Mouse (Mus musculus) intestine, embryonic 16.5 days (tissue): Measurements from ENCODE around the gene Acvrl1. TPM values are rescaled to one million over a fixed set of nuclear protein-coding genes. Genes with fewer than 3 reads are reported as not detected.

Experiments used
- ATAC-seq: fragments of 200-750 bp; cut with Nextera tagmentation; 2 replicates; pipeline ENCODE4 v1.8.0; 2017; ENCODE audit warnings: moderate TSS enrichment, moderate library complexity
- H3K27ac ChIP-seq: fragments of 300-500 bp; sonication (generic); 2 replicates; pipeline ENCODE4 v1.5.1; 2014; ENCODE audit warnings: mild to moderate bottlenecking, low read length
- H3K27me3 ChIP-seq: fragments of 300-500 bp; sonication (generic); replicated peaks from 2 replicates; pipeline ENCODE4 v1.6.1; 2014; ENCODE audit warnings: low read length, control low read depth, mixed read lengths; ENCODE audit not compliant: control insufficient read depth, insufficient read depth
- H3K36me3 ChIP-seq: fragments of 300-500 bp; sonication (generic); 2 replicates; pipeline ENCODE4 v1.6.1; 2014; ENCODE audit warnings: low read length, control low read depth; ENCODE audit not compliant: control insufficient read depth, insufficient read depth
- H3K4me1 ChIP-seq: fragments of 300-500 bp; sonication (generic); 2 replicates; pipeline ENCODE4 v1.6.1; 2014; ENCODE audit warnings: low read length, control low read depth, mixed read lengths; ENCODE audit not compliant: control insufficient read depth, insufficient read depth
- H3K4me2 ChIP-seq: fragments of 300-500 bp; sonication (generic); 2 replicates; pipeline ENCODE4 v1.6.1; 2014; ENCODE audit warnings: low read depth, low read length, control low read depth
- H3K4me3 ChIP-seq: fragments of 300-500 bp; sonication (generic); 2 replicates; pipeline ENCODE4 v1.5.1; 2014; ENCODE audit warnings: mild to moderate bottlenecking, low read length
- H3K9ac ChIP-seq: fragments of 300-500 bp; sonication (generic); 2 replicates; pipeline ENCODE4 v1.6.1; 2014; ENCODE audit warnings: low read depth, low read length
- H3K9me3 ChIP-seq: fragments of 300-500 bp; sonication (generic); 2 replicates; pipeline ENCODE4 v1.6.1; 2016; ENCODE audit warnings: low read length, control low read depth; ENCODE audit not compliant: control insufficient read depth
- WGBS: fragments of 180-500 bp; shearing (Covaris S2); extraction: QIAGEN DNeasy Blood & Tissue Kit; methylation state at CpG from one replicate; pipeline ENCODE4 v1.1.7; 2014; 5-methylcytosine and 5-hydroxymethylcytosine counted together
- polyA plus RNA-seq: library from polyadenylated mRNA; unstranded; fragments of >200 nt; fragmentation: Nextera tagmentation; extraction: Ambion mirVana; gene quantifications from 2 replicates; pipeline ENCODE4 v1.2.1, GENCODE M21; 2015

The Acvrl1 gene
- polyA plus RNA-seq, 1 experiment from 2014 or later = 31.9 TPM

GRCm38 (mm10) chr15:101121411-101122289, 6.7 kb upstream of the Acvrl1 start:
- Histone ChIP-seq H3K4me1 (peaks cover 14% of the 10 kb centered on the region), H3K4me2 (no peak overlapping the region), H3K27ac (no peak overlapping the region), H3K27me3 (no peaks in the 10 kb centered on the region), H3K9me3 (no peaks in the 10 kb centered on the region), H3K9ac (no peak overlapping the region), H3K4me3 (no peak overlapping the region), H3K36me3 (no peaks in the 10 kb centered on the region)
- ATAC-seq = no peak
- WGBS = 78% methylated on average over 9 of the region's 9 CpGs

DNA sequence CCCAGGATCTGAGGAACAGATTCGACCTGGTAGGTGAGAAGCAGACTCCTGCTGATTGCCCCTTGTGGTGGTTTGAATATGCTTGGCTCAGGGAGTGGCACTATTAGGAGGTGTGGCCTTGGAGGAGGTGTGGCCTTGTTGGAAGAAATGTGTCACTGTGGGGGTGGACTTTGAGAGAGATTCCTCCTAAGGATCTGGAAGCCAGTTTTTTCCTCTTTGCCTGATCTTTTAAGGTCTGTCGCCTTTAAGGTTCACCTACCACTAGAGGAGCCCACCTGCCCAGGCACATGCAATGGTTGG, 6.1 kb upstream of the Acvrl1 start:
- Histone ChIP-seq H3K4me1 (peaks cover 18% of the 10 kb centered on the region), H3K9ac (no peak overlapping the region), H3K36me3 (no peaks in the 10 kb centered on the region), H3K9me3 (no peaks in the 10 kb centered on the region), H3K27me3 (no peaks in the 10 kb centered on the region), H3K4me2 (no peak overlapping the region), H3K4me3 (no peak overlapping the region), H3K27ac (no peak overlapping the region)
- peak; percentile 34; the same call in 1 of the 2 replicates for ATAC-seq
- WGBS = 27% methylated on average over 2 of the region's 2 CpGs

- H3K27me3 ChIP-seq = no peaks in the 10 kb centered on the region
- 52% methylated on average over 4 of the region's 4 CpGs for WGBS
- no peak overlapping the region for H3K4me2 ChIP-seq
- peaks cover 19% of the 10 kb centered on the region for H3K4me1 ChIP-seq
- peak overlapping the region; percentile 39; the same call in 1 of the 2 replicates for H3K27ac ChIP-seq
- H3K9me3 ChIP-seq = no peaks in the 10 kb centered on the region
- H3K36me3 ChIP-seq = no peaks in the 10 kb centered on the region
- no peak for ATAC-seq
- H3K9ac ChIP-seq = no peak overlapping the region
- H3K4me3 ChIP-seq = no peak overlapping the region
These were observed 5.1 kb upstream of the Acvrl1 start for GRCm38 (mm10) chr15:101123202-101123601.

GRCm38 (mm10) chr15:101125561-101125960, 2.8 kb upstream of the Acvrl1 start:
- no peak overlapping the region for H3K9ac ChIP-seq
- H3K27ac ChIP-seq = no peak overlapping the region
- H3K27me3 ChIP-seq = no peaks in the 10 kb centered on the region
- WGBS = 88% methylated on average over 6 of the region's 6 CpGs
- no peak overlapping the region for H3K4me3 ChIP-seq
- peaks cover 24% of the 10 kb centered on the region for H3K4me1 ChIP-seq
- H3K36me3 ChIP-seq = no peaks in the 10 kb centered on the region
- no peak for ATAC-seq
- H3K9me3 ChIP-seq = no peaks in the 10 kb centered on the region
- H3K4me2 ChIP-seq = no peak overlapping the region

GRCm38 (mm10) chr15:101126876-101127544, 1.3 kb upstream of the Acvrl1 start:
- no peaks in the 10 kb centered on the region for H3K9me3 ChIP-seq

DNA sequence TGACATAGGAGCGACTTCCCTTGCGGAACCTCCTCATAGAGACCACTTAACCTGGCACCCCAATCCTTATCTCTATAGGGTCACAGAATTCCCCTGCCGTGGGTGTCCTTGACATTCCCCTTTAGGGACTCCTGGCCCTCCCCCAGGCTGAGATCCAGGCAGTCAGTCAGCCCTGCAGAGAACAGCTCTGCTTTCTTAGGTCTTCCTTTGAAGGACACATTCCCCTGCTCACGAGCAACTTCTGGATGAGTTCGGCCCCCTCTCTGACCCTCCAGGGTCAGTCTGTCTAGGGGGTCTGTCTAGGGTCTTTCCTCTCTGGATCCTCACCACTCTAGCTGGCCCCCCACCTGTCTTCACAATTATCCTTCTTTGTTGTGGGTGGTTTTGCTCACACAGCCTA, 1.1 kb downstream of the Acvrl1 start:
- no peaks in the 10 kb centered on the region for H3K36me3 ChIP-seq
- H3K27me3 ChIP-seq = no peaks in the 10 kb centered on the region
- peak overlapping the region; percentile 88 for H3K4me2 ChIP-seq
- peak overlapping the region; percentile 59 for H3K4me3 ChIP-seq
- WGBS = 30% methylated on average over 5 of the region's 5 CpGs
- peak overlapping the region; percentile 76; the same call in 1 of the 2 replicates for H3K27ac ChIP-seq
- H3K9me3 ChIP-seq = no peaks in the 10 kb centered on the region
- peak overlapping the region; percentile 86 for H3K9ac ChIP-seq
- ATAC-seq = no peak
- H3K4me1 ChIP-seq = peaks cover 44% of the 10 kb centered on the region

More at GRCm38 (mm10) chr15:101126876-101127544, 1.3 kb upstream of the Acvrl1 start:
- Histone ChIP-seq H3K4me2 (no peak overlapping the region), H3K27me3 (no peaks in the 10 kb centered on the region), H3K4me1 (peaks cover 32% of the 10 kb centered on the region), H3K4me3 (no peak overlapping the region), H3K27ac (peak overlapping the region; percentile 55), H3K36me3 (no peaks in the 10 kb centered on the region), H3K9ac (no peak overlapping the region)
- WGBS = 67% methylated on average over 12 of the region's 12 CpGs
- peak; percentile 53 for ATAC-seq

DNA sequence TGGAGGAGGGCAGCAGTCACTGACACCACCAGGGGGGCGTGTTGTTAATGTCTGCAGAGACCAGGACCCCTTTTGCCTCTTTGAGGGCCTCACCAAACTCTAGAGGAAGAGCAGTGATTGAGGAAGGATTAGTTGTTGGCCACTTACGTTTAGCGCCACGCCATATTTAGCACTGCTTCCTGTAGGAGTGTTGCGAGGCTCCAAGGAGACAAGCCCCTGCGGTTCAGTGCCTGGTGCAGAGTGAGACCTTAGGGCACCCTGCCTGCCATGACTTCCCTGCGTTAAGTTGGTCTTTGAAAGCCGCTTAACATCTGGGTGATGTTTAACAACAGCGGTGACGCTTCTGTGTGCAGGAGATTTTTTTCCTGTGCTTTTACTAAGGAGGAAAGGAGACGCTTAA, 3.2 kb downstream of the Acvrl1 start:
- H3K4me3 ChIP-seq = no peak overlapping the region
- no peak overlapping the region for H3K9ac ChIP-seq
- ATAC-seq = no peak
- peaks cover 46% of the 10 kb centered on the region for H3K4me1 ChIP-seq
- WGBS = 27% methylated on average over 11 of the region's 11 CpGs
- 0 out of 2 replicates have a peak overlapping the region, but pooled peaks have one; percentile 34 for H3K27ac ChIP-seq
- H3K27me3 ChIP-seq = no peaks in the 10 kb centered on the region
- no peaks in the 10 kb centered on the region for H3K9me3 ChIP-seq
- H3K36me3 ChIP-seq = no peaks in the 10 kb centered on the region
- peak overlapping the region; percentile 23; the same call in 1 of the 2 replicates for H3K4me2 ChIP-seq

DNA sequence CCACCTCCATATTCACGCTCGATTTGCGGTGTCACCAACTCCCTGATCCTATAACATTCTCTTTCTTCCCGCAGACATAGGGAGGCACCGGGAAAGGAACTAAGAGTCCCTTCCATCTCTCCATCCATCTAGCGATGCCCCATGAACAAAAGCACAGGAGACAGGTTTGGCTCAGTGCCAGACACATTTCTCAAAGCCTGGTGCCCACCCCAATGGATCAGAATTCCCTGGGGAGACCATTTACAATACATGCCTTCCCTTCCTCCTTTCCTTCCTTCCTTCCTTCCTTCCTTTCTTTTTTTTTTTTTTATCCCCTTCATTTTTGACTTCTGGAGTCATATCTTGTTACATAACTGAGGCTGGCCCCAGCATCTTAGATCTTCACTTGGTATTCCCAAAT, 3.7 kb downstream of the Acvrl1 start:
- H3K9ac ChIP-seq = no peak overlapping the region
- no peak for ATAC-seq
- 57% methylated on average over 6 of the region's 6 CpGs for WGBS

DNA sequence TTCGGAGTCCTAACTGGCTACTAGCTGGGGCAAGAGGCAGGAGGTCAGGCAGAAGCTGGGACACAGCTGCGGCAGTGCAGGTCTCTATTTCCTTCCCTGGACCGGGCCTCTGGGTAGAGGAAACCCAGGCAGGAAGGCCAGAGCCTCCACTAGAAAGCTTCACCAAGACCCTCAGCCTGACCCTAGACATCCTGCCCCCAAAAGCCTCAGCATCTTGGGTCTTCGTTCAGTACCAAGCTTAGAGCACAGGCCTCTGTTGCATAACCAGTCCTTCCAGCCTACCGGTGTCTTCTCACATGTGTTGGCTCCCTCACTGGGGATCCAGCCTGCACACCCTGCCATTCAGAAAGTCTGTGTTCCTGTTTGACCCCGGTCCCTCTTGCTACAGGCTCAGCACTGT, 4.4 kb downstream of the Acvrl1 start:
- Histone ChIP-seq H3K9me3 (no peaks in the 10 kb centered on the region), H3K27ac (peak overlapping the region; percentile 89), H3K9ac (no peak overlapping the region), H3K4me2 (no peak overlapping the region), H3K36me3 (peaks cover 5% of the 10 kb centered on the region), H3K4me1 (peaks cover 46% of the 10 kb centered on the region), H3K27me3 (no peaks in the 10 kb centered on the region), H3K4me3 (no peak overlapping the region)
- 80% methylated on average over 6 of the region's 6 CpGs for WGBS
- no peak for ATAC-seq

More for the DNA sequence above, 3.7 kb downstream of the Acvrl1 start:
- peaks cover 45% of the 10 kb centered on the region for H3K4me1 ChIP-seq
- no peak overlapping the region for H3K27ac ChIP-seq
- no peaks in the 10 kb centered on the region for H3K9me3 ChIP-seq
- peaks cover 3% of the 10 kb centered on the region; the same call in 1 of the 2 replicates for H3K36me3 ChIP-seq
- H3K4me2 ChIP-seq = no peak overlapping the region
- no peaks in the 10 kb centered on the region for H3K27me3 ChIP-seq
- no peak overlapping the region for H3K4me3 ChIP-seq
